Mouse (Mus musculus) CH12.LX (cell line): ENCODE results near the gene Myo1d. TPM values are rescaled to one million over a fixed set of nuclear protein-coding genes. Genes with fewer than 3 reads are reported as not detected.

Experiments used
- DNase-seq: peaks from one replicate; pipeline ENCODE4 v3.0.0-alpha.2; 2013; ENCODE audit errors: extremely low read depth
- H3K27ac ChIP-seq: 2 replicates; pipeline ENCODE4 v1.5.1; 2012; ENCODE audit warnings: low read depth, mild to moderate bottlenecking, control low read depth, moderate library complexity; ENCODE audit not compliant: insufficient read depth
- H3K27me3 ChIP-seq: replicated peaks from 2 replicates; pipeline ENCODE3; 2012; ENCODE audit warnings: inconsistent platforms
- H3K36me3 ChIP-seq, 2 experiments: replicated peaks in 1 of 2; 2 replicates each; pipeline versions ENCODE3 to v1.6.1; 2012; ENCODE audit warnings: inconsistent platforms in 1 of 2, low read length in 1 of 2, mild to moderate bottlenecking in 1 of 2, mixed read lengths in 1 of 2, moderate library complexity in 1 of 2; ENCODE audit not compliant: control insufficient read depth in 1 of 2, insufficient read depth in 1 of 2
- H3K4me1 ChIP-seq, 2 experiments: 2 replicates each; pipeline ENCODE4 v1.6.1; 2012; ENCODE audit warnings: inconsistent platforms in 1 of 2, moderate library complexity in 1 of 2; ENCODE audit not compliant: insufficient read depth in 2 of 2, control insufficient read depth in 1 of 2
- H3K4me2 ChIP-seq: 2 replicates; pipeline ENCODE4 v1.6.1; 2012; ENCODE audit warnings: low read depth, mild to moderate bottlenecking, control low read depth; ENCODE audit not compliant: poor library complexity, insufficient read depth, severe bottlenecking
- H3K4me3 ChIP-seq, 3 experiments: fragments of 150-350 bp in 1 of 3; sonication (generic) in 1 of 3; replicated peaks in 1 of 3; 2 replicates each; pipeline versions ENCODE3 to v1.5.1; 2011 to 2012; ENCODE audit warnings: low read depth in 2 of 3, low read length in 2 of 3, mild to moderate bottlenecking in 2 of 3, moderate library complexity in 2 of 3, control low read depth in 1 of 3, improper control_type of control experiment in 1 of 3, inconsistent platforms in 1 of 3, mixed read lengths in 1 of 3; ENCODE audit not compliant: poor library complexity in 1 of 3
- H3K79me2 ChIP-seq: replicated peaks from 2 replicates; pipeline ENCODE4 v1.6.1; 2012; ENCODE audit warnings: mild to moderate bottlenecking, moderate library complexity; ENCODE audit not compliant: control insufficient read depth, poor library complexity, insufficient read depth, severe bottlenecking; ENCODE audit errors: extremely low read depth
- H3K9ac ChIP-seq: 2 replicates; pipeline ENCODE4 v1.6.1; 2012; ENCODE audit warnings: low read depth, mild to moderate bottlenecking, control low read depth, moderate library complexity; ENCODE audit not compliant: insufficient read depth
- H3K9me3 ChIP-seq: replicated peaks from 2 replicates; pipeline ENCODE3; 2012; ENCODE audit warnings: low read length, inconsistent platforms, mixed read lengths
- BHLHE40 ChIP-seq: IDR thresholded peaks from 2 replicates; pipeline ENCODE4 v1.6.1; 2011; ENCODE audit warnings: mild to moderate bottlenecking, low read depth, low read length, improper control_type of control experiment
- CTCF ChIP-seq, 2 experiments: IDR thresholded peaks in 1 of 2; conservative IDR thresholded peaks in 1 of 2; 2 replicates each; pipeline ENCODE4 v1.5.1; 2011 to 2012; ENCODE audit warnings: low read depth in 2 of 2, low read length in 2 of 2, improper control_type of control experiment in 1 of 2, inconsistent platforms in 1 of 2, mild to moderate bottlenecking in 1 of 2, moderate library complexity in 1 of 2
- EP300 ChIP-seq: IDR thresholded peaks from 2 replicates; pipeline ENCODE4 v1.6.1; 2011; ENCODE audit warnings: low read length, improper control_type of control experiment
- JUN ChIP-seq: IDR thresholded peaks from 2 replicates; pipeline ENCODE4 v1.6.1; 2011; ENCODE audit warnings: low read depth, mild to moderate bottlenecking, low read length, improper control_type of control experiment, moderate library complexity; ENCODE audit not compliant: insufficient read depth
- MAFK ChIP-seq: IDR thresholded peaks from 2 replicates; pipeline ENCODE4 v1.6.1; 2011; ENCODE audit warnings: low read length, improper control_type of control experiment; ENCODE audit not compliant: insufficient replicate concordance
- MAX ChIP-seq: IDR thresholded peaks from 2 replicates; pipeline ENCODE4 v1.6.1; 2011; ENCODE audit warnings: low read length, improper control_type of control experiment
- MAZ ChIP-seq: IDR thresholded peaks from 2 replicates; pipeline ENCODE4 v1.6.1; 2012; ENCODE audit warnings: low read depth, mild to moderate bottlenecking, inconsistent platforms, low read length, improper control_type of control experiment, moderate library complexity
- MXI1 ChIP-seq: IDR thresholded peaks from 2 replicates; pipeline ENCODE4 v1.6.1; 2011; ENCODE audit warnings: mild to moderate bottlenecking, low read depth, low read length, improper control_type of control experiment
- MYC ChIP-seq: IDR thresholded peaks from 2 replicates; pipeline ENCODE4 v1.6.1; 2011; ENCODE audit warnings: low read depth, mild to moderate bottlenecking, improper control_type of control experiment, low read length
- NRF1 ChIP-seq: IDR thresholded peaks from 2 replicates; pipeline ENCODE4 v1.6.1; 2014; ENCODE audit warnings: low read depth, mild to moderate bottlenecking, inconsistent platforms, low read length, improper control_type of control experiment, moderate library complexity
- POLR2AphosphoS2 ChIP-seq: IDR thresholded peaks from 2 replicates; pipeline ENCODE4 v1.6.1; 2011; ENCODE audit warnings: low read depth, low read length, improper control_type of control experiment
- RAD21 ChIP-seq: IDR thresholded peaks from 2 replicates; pipeline ENCODE4 v1.6.1; 2011; ENCODE audit warnings: low read depth, mild to moderate bottlenecking, low read length, improper control_type of control experiment, moderate library complexity
- RCOR1 ChIP-seq: conservative IDR thresholded peaks from 2 replicates; pipeline ENCODE4 v1.6.1; 2012; ENCODE audit warnings: low read depth, mild to moderate bottlenecking, inconsistent platforms, low read length, improper control_type of control experiment
- SIN3A ChIP-seq: IDR thresholded peaks from 2 replicates; pipeline ENCODE4 v1.6.1; 2012; ENCODE audit warnings: low read length, improper control_type of control experiment, inconsistent platforms
- SMC3 ChIP-seq: IDR thresholded peaks from 2 replicates; pipeline ENCODE4 v1.6.1; 2011; ENCODE audit warnings: low read depth, low read length, improper control_type of control experiment
- USF2 ChIP-seq: conservative IDR thresholded peaks from 2 replicates; pipeline ENCODE4 v1.6.1; 2011; ENCODE audit warnings: low read depth, low read length, improper control_type of control experiment
- ZC3H11A ChIP-seq: IDR thresholded peaks from 2 replicates; pipeline ENCODE4 v1.6.1; 2012; ENCODE audit warnings: low read depth, mild to moderate bottlenecking, inconsistent platforms, low read length, improper control_type of control experiment
- ZMIZ1 ChIP-seq: IDR thresholded peaks from 2 replicates; pipeline ENCODE4 v1.6.1; 2012; ENCODE audit warnings: low read depth, mild to moderate bottlenecking, inconsistent platforms, low read length, improper control_type of control experiment
- dilution Hi-C: fragments of 300-500 bp; cut with MboI; formaldehyde crosslinking; loops from 2 replicates; pipeline ENCODE4 v1.14.3; 2020; ENCODE audit warnings: low sequenced_read_pairs; ENCODE audit not compliant: extremely low pct_unique_long_range_greater_than_20kb, extremely low pct_ligation_motif_present
- in situ Hi-C: fragments of 300-500 bp; cut with MboI; formaldehyde crosslinking; loops from 3 replicates; pipeline ENCODE4 v1.14.3; 2019; ENCODE audit warnings: low sequenced_read_pairs, low pct_ligation_motif_present, low pct_unique_long_range_greater_than_20kb, mixed read lengths
- polyA plus RNA-seq: library from polyadenylated mRNA; unstranded; fragments of >175 nt; gene quantifications from 2 replicates; pipeline ENCODE4 v1.2.1, GENCODE M21; 2012; ENCODE audit warnings: low read depth; ENCODE audit not compliant: insufficient read length
- total RNA-seq, 2 experiments: library from RNA; depleted of rRNA; stranded (reverse); fragments of 300-350 nt in 1 of 2; fragments of >200 nt in 1 of 2; gene quantifications; 2 replicates each; pipeline ENCODE4 v1.2.3; 2012 to 2014

Gene Myo1d
- total and polyA plus RNA-seq, 3 experiments = 2.2 to 5.6 (median 2.9) TPM

DNA sequence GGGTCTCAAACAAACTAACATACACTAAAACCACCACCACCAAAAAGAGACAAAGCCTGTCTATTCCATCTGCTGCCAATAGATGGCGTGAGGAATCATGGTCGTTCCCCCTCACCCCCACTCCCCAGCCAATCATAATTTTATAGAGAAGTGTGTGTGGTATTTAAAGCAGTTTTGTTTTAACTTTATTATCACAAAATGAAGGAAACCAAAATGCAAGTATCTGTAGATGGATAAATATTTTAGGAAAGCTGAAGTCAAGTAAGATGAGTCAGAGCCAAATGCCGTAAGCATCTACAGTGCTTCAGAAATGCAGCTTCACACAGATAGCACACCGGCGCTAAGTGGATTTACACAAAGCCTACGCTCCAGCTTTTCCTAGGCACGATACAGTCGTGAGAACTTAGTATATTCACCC lies 177.8 kb downstream of the Myo1d start (continued):
- peak; percentile 89 for TF ChIP-seq MAZ
- peak; percentile 37 for TF ChIP-seq BHLHE40
- TF ChIP-seq ZC3H11A = no peak
- peak; percentile 55 for TF ChIP-seq RAD21

DNA sequence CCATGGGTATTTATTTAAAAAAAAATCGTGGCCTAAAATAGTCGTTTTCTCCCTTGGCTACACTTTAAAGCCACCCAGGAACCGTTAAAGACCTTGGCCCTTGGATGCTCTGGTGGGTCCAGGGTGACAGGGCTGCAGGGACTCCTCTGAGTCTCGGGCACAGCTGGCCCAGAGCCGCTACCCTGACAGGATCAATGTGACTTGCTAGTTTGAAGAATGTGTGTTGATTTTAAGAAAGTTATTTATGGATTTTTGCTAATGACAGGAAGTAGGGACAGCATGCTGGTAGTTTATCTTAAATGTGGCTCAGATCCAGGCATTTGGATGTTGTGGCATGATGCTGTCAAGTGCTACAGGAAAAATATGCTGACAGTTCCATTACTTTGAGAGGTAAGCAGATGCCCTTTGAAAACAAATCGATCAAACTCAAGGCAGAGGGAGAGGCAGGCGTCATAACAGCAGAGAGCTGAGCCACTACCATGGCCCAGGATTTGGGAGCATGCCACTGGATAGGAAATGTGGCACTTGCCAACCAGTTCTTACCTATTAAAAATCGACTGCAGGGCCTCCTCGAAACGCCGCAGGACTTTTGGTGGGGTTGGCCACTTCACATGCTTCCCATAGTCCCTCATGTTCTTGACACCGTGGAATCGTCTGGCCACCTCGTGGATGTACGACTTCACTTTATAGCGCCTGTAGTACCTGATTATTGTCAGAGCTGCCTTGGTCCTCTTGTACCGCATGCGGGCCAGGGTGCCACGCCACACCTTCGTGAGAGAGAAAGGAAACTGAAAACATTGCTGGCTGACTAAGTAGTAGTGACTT lies 178.6 kb downstream of the Myo1d start:
- DNase-seq = no peak
- in situ Hi-C loops = no loop called here
- Histone ChIP-seq H3K4me1 (peaks cover 7 to 22% of the 10 kb centered on the region in 2 experiments; a peak in 3 of 4 replicates), H3K27ac (no peak overlapping the region), H3K9me3 (no peaks in the 10 kb centered on the region), H3K4me2 (peak overlapping the region; percentile 9), H3K4me3 (peak overlapping the region in 1 of 3 experiments; percentile 12), H3K27me3 (no peaks in the 10 kb centered on the region), H3K36me3 (peaks cover 0 to 8% of the 10 kb centered on the region in 2 experiments), H3K9ac (peak overlapping the region; percentile 56), H3K79me2 (no peaks in the 10 kb centered on the region)
- dilution Hi-C loops = no loop called here
- TF ChIP-seq MAFK (peak; percentile 38; the same call in 1 of the 2 replicates), MYC (peak; percentile 35; the same call in 1 of the 2 replicates), MAX (peak; percentile 51; the same call in 1 of the 2 replicates), SMC3 (0 out of 2 replicates have a peak, but pooled peaks have one; percentile 2), ZMIZ1 (no peak), CTCF (conservative IDR thresholded peaks at IDR 0.05 in 1 of 2, IDR thresholded peaks at IDR 0.05 in 1 of 2; ENCODE audit: low read depth in 2 of 2, low read length in 2 of 2) (peak in 1 of 2 experiments; percentile 17; a peak in 1 of 4 replicates)

DNA sequence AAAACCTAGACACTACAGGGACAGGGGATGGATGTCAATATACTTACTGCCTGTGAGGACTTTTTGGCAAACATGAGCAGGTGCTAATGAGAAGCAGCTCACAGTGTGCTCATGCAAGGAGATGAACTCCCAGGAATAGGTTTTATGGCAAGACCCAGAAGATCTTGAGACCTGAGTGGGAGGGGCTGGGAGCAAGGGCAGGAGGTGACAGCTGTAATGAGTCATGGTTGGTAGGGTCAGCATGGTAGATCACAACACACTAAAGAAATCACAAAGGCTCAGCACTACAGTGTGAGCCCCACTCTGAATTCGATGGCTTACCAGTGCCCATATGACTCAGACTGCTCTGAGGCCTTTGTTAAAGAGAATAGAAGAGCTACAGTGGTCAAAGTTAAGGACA lies 184.3 kb downstream of the Myo1d start:
- no peak for DNase-seq
- Histone ChIP-seq H3K27me3 (no peaks in the 10 kb centered on the region), H3K4me2 (no peak overlapping the region), H3K4me3 (no peak overlapping the region), H3K27ac (no peak overlapping the region), H3K9ac (no peak overlapping the region), H3K36me3 (peaks cover 7 to 24% of the 10 kb centered on the region in 2 experiments), H3K79me2 (no peaks in the 10 kb centered on the region), H3K4me1 (0 out of 4 replicates have a peak, but pooled peaks cover 0 to 2% of the 10 kb centered on the region in 2 experiments), H3K9me3 (peaks cover 4% of the 10 kb centered on the region)
- TF ChIP-seq EP300 (no peak), MXI1 (no peak), CTCF (conservative IDR thresholded peaks at IDR 0.05 in 1 of 2, IDR thresholded peaks at IDR 0.05 in 1 of 2; ENCODE audit: low read depth in 2 of 2, low read length in 2 of 2) (no peak), MAX (no peak), JUN (no peak), NRF1 (no peak), RCOR1 (no peak), USF2 (no peak), POLR2AphosphoS2 (no peak), SIN3A (no peak), ZC3H11A (no peak)
- dilution Hi-C loops (no loop called here), in situ Hi-C loops (no loop called here)
